Mouse (Mus musculus) thymus, adult 2 months (tissue): ENCODE measurements around the gene Nell2.

ENCODE experiments used
- CTCF ChIP-seq: fragments of 200-500 bp; IDR thresholded peaks from 2 replicates; pipeline ENCODE4 v1.5.1; 2012; ENCODE audit warnings: mild to moderate bottlenecking, control low read depth, low read length, moderate library complexity, borderline replicate concordance; ENCODE audit not compliant: control insufficient read depth, poor library complexity, insufficient read depth; ENCODE audit errors: extremely low read depth
- POLR2A ChIP-seq: fragments of 200-500 bp; IDR thresholded peaks from 2 replicates; pipeline ENCODE4 v1.6.1; 2012; ENCODE audit warnings: mild to moderate bottlenecking, low read length, control low read depth, moderate library complexity; ENCODE audit not compliant: control insufficient read depth, poor library complexity, insufficient read depth; ENCODE audit errors: extremely low read depth

DNA sequence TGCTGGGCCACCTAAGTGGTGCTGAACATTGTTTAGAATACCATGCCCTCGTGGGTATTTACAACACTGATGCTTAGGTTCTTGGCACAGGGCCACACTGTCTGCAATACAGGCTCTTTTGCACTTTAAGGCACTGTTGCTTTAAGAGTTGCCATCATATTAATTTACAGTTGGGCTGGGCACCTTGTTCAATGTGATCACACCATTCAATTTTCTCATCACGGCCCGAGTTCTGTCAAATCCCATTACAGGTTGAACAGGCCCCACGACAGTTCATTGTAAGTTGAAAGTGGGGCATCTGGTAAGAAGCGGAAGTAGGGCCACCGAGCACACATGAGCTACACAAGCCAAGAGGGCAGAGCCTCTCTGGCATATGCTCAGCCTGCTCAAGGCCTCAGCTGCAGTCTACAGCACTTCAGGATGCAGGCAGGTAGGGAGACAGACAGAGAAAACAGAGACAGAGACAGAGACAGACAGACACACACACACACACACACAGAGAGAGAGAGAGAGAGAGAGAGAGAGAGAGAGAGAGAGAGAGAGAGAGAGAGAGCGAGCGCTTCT is 421.0 kb downstream of the Nell2 start:
- TF ChIP-seq POLR2A (no peak), CTCF (no peak)
